Mouse (Mus musculus): ENCODE data around the gene Phldb1.

DNA sequence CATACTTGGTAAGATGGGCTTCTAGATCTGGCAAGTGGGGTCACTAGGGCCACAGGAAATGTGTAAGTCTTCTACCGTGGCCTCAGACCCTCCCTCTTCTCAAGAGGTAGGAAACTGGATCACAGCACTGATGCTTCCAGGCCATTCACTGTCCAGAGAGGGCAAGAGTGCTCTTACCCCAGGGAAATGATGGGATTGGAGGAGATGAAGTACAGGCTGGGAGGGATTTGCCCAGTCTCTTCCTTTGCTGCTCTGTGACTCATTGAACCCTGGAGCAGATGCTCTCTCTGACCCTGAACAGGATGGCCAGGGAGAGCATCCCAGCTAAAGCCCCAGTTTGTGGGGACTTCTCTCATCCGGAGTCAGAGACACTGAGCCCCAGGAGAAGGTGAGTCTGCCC lies 10.3 kb downstream of the Phldb1 start:
- TF ChIP-seq CTCF (conservative IDR thresholded peaks at IDR 0.05; ENCODE audit: insufficient read depth, insufficient read length, low read depth, low read length) (no peak), POLR2A (IDR thresholded peaks at IDR 0.05; ENCODE audit: low read depth, low read length) (no peak)

Data from kidney, adult 2 months (tissue).